Mouse (Mus musculus) MN1 (cell line): Measurements from ENCODE around the gene Chmp5.
A peak's percentile ranks its signal among the peaks of the same experiment; 100 is the strongest.
"Not testable (repeated sequence)": the region's sequence is repeated elsewhere in the genome, so short reads cannot be mapped to it uniquely, and the experiment has no call there.

Experiments used
- DNase-seq: peaks from one replicate; pipeline ENCODE4 v3.0.0-alpha.2; 2016; ENCODE audit warnings: low spot score

The Chmp5 gene

GRCm38 (mm10) chr4:40948160-40948708 lies at the start of gene Chmp5, which contains the start of gene Bag1:
Chmp5 (plus strand) TSS chr4:40948407.
Bag1 (minus strand) TSS chr4:40948294.
- DNase-seq, result peak; percentile 98

DNA sequence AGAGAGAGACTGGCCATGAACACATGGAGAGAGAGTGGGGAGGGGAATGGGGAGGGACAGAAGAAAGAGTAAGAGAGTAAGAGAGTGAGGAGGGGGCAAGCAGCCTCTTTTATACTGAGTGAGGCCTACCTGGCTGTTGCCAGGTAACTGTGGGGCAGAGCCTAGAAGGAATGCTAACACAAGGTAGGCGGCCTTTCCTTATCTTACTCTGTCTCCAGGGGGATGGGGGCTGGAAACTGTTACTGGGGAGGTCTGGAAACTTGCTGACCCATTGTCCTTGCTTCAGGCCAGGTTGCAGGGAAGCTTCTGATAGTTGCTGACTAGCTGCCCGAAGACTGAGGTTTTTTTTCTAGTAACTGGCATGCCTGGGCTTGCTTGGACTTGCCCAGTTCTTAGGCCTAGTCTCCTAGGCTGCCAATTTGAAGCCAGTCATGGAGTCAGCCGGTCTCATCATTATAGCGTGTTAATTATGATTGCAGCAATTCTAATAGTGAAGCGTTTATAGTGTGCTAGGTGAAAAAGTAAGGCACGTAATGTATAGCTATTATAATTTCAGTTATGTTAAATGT lies 49.6 kb upstream of the Chmp5 start:
- no peak for DNase-seq

DNA sequence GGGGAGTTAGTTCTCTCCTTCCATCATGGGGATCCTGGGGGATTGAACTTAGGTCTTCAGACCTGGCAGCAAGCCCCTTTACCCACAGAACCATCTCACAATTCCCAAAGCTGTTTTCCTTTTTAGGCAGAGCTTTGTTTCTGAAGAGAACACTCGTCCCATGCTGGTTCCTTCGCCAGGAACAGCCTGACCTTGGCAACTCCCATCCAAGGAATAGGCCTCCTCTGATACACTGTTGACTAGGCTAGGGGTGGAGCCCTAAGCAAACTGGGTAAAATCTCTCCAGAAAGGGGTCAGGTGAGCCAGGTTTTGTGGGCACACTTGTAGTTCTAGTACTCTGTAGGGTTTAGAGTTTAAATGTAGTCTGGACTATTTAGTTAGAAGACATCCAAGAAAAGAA lies 48.9 kb upstream of the Chmp5 start:
- no peak for DNase-seq

DNA sequence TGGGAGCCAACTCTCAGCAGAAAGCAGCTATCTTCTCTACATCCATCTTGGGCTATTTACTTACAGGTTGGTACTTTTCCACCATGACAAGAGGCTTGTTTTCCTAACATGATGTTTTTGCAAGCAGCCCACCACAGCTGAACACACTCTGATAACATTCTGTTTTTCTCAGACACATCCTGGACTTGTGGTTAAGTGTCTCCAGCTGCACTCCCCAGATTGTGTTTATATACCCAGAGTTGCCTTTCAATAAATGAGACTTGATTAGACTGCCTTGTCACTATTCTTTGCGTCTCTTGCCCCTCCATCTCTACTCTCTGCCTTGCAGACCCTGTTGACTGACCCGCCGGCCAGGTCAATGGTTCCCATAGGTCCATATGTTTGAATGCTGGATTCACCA lies 48.1 kb upstream of the Chmp5 start:
- DNase-seq, result no peak

- no peak for DNase-seq
Observed at GRCm38 (mm10) chr4:40900612-40901011, 47.6 kb upstream of the Chmp5 start.

GRCm38 (mm10) chr4:40906298-40906697 lies 41.9 kb upstream of the Chmp5 start:
- peak; percentile 70 for DNase-seq

- DNase-seq, result peak; percentile 54
Observed at GRCm38 (mm10) chr4:40908261-40908969, 39.8 kb upstream of the Chmp5 start.

GRCm38 (mm10) chr4:40914287-40914867 lies 33.8 kb upstream of the Chmp5 start:
- DNase-seq, result no peak

DNA sequence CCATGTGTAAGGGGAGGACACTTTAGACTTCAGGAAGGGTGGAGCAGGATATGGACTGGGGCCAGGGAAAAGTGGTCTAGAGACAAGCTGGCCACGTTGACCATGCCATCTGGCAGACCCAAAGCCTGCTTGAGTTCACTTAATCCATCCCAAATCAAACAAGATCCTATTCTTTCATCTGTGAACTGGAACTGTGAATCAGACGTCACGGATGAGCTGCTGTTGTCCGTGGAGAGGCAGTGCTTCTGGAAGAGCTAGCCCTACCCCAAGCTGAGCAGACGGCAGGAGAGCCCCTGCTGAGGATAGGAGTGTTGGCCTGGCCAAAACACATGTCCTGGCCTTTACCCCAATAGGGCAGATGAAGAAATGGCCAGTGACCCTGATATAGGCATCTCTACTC lies 32.3 kb upstream of the Chmp5 start:
- DNase-seq, result no peak

DNA sequence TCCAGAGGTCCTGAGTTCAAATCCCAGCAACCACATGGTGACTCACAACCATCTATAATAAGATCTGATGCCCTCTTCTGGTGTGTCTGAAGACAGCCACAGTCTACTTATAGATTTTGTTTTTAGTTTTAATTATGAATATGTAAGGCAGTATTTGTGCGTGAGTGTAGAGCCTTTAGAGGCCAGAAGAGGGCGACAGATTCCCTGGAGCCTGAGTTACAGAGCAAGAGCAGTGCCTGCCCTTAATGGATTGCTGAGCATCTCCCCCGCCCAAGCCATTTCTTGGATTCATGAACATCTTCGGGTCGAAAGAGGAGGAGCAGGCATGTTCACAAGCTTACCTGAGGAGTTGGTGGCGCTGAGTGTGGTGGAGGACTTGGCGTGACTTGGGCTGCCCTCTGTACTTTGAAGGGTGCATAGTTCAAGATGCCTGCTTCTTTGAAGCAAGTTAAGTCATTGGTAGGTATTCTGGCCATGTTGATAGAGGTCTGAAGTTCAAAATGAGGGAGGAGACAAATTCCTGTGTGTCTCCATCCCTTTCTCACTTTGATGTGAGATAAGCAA lies 31.5 kb upstream of the Chmp5 start:
- DNase-seq, result no peak

DNA sequence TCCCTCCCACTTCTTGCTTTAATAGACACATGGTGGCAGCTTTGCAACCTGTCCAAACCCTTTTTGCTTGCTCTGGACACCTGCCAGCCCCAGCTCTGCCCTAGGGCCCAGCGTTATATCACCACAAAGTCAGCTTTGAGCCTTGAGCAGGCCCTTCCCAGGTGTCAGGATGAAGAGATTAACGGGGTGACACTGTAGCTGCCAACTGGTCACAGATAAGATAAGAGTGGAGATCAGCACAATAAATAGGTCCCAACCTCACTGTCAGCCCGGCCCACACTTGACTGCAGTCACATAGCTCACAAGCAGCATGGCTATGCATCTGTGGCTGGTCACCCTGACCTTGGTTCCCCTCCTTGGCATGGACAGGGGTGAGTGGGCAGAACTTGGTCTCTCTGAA lies 28.4 kb upstream of the Chmp5 start, which contains the start of gene Spink4:
Gene Spink4, plus strand, starts transcription at position 268 of the 400 bp plus-strand sequence.
- DNase-seq, result no peak

- no peak for DNase-seq
Observed at GRCm38 (mm10) chr4:40920576-40920975, 27.6 kb upstream of the Chmp5 start.

- no peak for DNase-seq
Observed at GRCm38 (mm10) chr4:40921288-40921687, 26.9 kb upstream of the Chmp5 start.

GRCm38 (mm10) chr4:40923087-40923651 lies 25.0 kb upstream of the Chmp5 start:
- DNase-seq, result no peak

DNA sequence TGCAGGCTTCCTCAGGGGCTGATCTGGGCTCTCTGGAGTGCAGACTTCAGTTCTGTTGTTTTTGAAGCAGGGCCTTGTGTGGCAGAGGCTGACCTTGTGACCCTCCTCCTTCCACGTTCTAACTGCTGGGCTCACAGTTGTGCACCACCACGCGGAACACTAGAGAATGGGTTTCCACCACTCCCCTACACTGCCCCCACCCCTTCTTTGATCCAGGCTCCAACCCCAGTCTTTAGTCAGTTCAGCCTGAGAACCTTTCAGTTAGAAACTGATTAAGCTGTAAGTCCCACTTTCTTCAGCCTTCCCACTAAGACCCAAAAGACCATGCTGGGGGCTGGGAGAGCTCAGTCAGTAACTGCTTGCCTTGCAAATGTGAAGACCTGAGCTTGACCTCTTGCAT lies 22.6 kb upstream of the Chmp5 start:
- no peak for DNase-seq

DNA sequence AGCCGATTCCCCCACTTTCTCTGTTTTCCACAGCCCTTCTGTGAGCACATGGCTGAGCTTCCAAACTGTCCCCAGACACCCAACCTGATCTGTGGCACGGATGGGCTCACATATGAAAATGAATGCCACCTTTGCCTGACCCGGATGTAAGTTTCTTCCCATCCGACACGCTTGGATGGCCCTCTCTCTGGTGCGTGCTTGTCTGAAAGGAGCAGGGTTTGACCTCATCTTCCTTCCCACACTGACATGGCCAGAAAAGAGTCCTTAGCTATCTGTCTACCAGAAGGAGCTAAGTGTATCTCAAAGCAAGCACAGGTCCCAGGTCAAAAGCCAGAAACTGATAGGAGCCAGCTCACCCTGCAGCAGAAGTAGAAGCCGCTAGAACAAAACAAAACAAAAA lies 19.2 kb upstream of the Chmp5 start:
- DNase-seq, result no peak

- DNase-seq, result no peak
Observed at GRCm38 (mm10) chr4:40933694-40934093, 14.5 kb upstream of the Chmp5 start.

GRCm38 (mm10) chr4:40934369-40934768 lies 13.8 kb upstream of the Chmp5 start:
- DNase-seq, result not testable (repeated sequence)

GRCm38 (mm10) chr4:40936175-40936839 lies 11.9 kb upstream of the Chmp5 start:
- no peak for DNase-seq

GRCm38 (mm10) chr4:40938793-40939192 lies 9.4 kb upstream of the Chmp5 start:
- DNase-seq, result no peak

- no peak for DNase-seq
Observed at GRCm38 (mm10) chr4:40943651-40944050, 4.6 kb upstream of the Chmp5 start.
